Comparison of ENCODE assay signal across 14 mouse cellular contexts in the genomic region with DNA sequence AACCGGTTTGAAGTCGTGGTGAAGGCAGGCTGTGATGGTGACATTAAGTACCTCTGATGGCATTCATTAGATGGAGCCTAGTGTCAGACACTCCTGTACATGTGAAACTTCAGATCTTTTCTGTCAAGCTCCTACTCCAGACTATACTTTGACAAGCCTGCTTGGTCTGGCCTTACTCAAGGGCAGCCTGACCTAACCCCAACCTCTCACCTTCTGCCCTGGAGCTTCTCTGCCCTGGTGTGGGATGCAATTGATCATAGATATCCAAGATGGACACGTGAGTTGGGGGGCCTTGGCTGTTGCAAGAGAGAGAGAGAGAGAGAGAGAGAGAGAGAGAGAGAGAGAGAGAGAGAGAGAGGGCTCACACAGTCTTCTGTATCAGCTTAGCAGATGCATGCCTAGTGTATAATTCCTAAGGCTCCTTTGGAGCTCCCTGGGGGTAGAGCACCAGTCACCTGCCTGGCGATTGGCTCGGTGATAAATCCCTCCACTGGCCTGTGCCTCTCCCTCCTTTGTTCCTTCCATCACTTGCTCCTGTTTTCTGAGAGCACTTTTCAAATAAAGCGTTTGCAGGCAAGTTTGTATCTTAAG.
"Had no signal": no experiment of that assay in that cellular context is flagged by ENCODE, and none has a peak within 500 bp of the region (broad histone marks: within the 10 kb centered on the region; RNA-seq: fewer than 3 reads in every experiment).

No protein-coding gene starts in this region.

- H3K27ac ChIP-seq: left cerebral cortex, adult 2 months; limb, embryonic 15.5 days; liver, embryonic 12.5 days; macrophage; midbrain, embryonic 15.5 days; neural tube, embryonic 12.5 days had no signal

- H3K27me3 ChIP-seq: liver, embryonic 12.5 days; megakaryocyte, embryonic 14.5 days; neural tube, embryonic 12.5 days had no signal

- H3K4me3 ChIP-seq: left cerebral cortex, adult 2 months; limb, embryonic 15.5 days; liver, embryonic 12.5 days; megakaryocyte, embryonic 14.5 days; midbrain, embryonic 15.5 days; neural tube, embryonic 12.5 days had no signal

- H3K9me3 ChIP-seq: limb, embryonic 15.5 days; liver, embryonic 12.5 days; midbrain, embryonic 15.5 days; neural tube, embryonic 12.5 days had no signal

- H3K36me3 ChIP-seq: limb, embryonic 15.5 days; liver, embryonic 12.5 days; midbrain, embryonic 15.5 days; neural tube, embryonic 12.5 days had no signal

- H3K9ac ChIP-seq: limb, embryonic 15.5 days; liver, embryonic 12.5 days; lung, embryonic 14.5 days; midbrain, embryonic 15.5 days; neural tube, embryonic 12.5 days had no signal

- ATAC-seq: liver, embryonic 12.5 days; midbrain, embryonic 15.5 days had no signal

- DNase-seq: kidney, adult 8-10 months; kidney, postnatal 25 days; lung, embryonic 14.5 days; lung, postnatal 10 days; thymus, adult 18-20 months; thymus, postnatal 36 days had no signal

- H3K4me1 ChIP-seq: liver, embryonic 12.5 days; megakaryocyte, embryonic 14.5 days had no signal

- H3K4me2 ChIP-seq: limb, embryonic 15.5 days; liver, embryonic 12.5 days; lung, embryonic 14.5 days; midbrain, embryonic 11.5 days; midbrain, embryonic 15.5 days; neural tube, embryonic 12.5 days had no signal
